ENCODE assay signal across 18 mouse cellular contexts in genomic region chr9:58036961-58037360, GRCm38 (mm10). TPM values are rescaled to one million over a fixed set of nuclear protein-coding genes. Genes with fewer than 3 reads are reported as not detected.
"Had no signal": no experiment of that assay in that cellular context is flagged by ENCODE, and none has a peak within 500 bp of the region (broad histone marks: within the 10 kb centered on the region; RNA-seq: fewer than 3 reads in every experiment).

No protein-coding gene starts in this region.

- H3K4me3 ChIP-seq: left cerebral cortex, adult 2 months; limb, embryonic 10.5 days; liver, embryonic 15.5 days; neural tube, embryonic 12.5 days; stomach, embryonic 15.5 days had no signal

- H3K4me1 ChIP-seq: liver, embryonic 15.5 days had no signal

- H3K4me2 ChIP-seq: liver, embryonic 11.5 days; liver, embryonic 15.5 days; neural tube, embryonic 12.5 days; stomach, embryonic 15.5 days had no signal

- H3K9ac ChIP-seq: liver, embryonic 15.5 days; neural tube, embryonic 12.5 days; stomach, embryonic 15.5 days had no signal

- H3K27ac ChIP-seq: limb, embryonic 10.5 days; liver, embryonic 15.5 days; neural tube, embryonic 12.5 days; stomach, embryonic 15.5 days had no signal

- DNase-seq: kidney, adult 8-10 months; kidney, postnatal 25 days; lung, adult 2 months; lung, postnatal 36 days; midbrain, embryonic 14.5 days; right cerebral cortex, postnatal 4 days; spleen, adult 18-20 months; thymus, postnatal 4 days had no signal

- ATAC-seq: lung, postnatal 0 days had no signal

- H3K36me3 ChIP-seq: limb, embryonic 10.5 days; liver, embryonic 15.5 days; neural tube, embryonic 12.5 days; stomach, embryonic 15.5 days had no signal

- H3K9me3 ChIP-seq: limb, embryonic 10.5 days; liver, embryonic 15.5 days; neural tube, embryonic 12.5 days; stomach, embryonic 15.5 days had no signal

RNA-seq across cellular contexts. Expression of gene Stra6, which starts 26.6 kb away (rescaled TPM):
- total RNA-seq: megakaryocyte progenitor cell, adult 5-6 weeks; monocyte, adult 5-6 weeks; neutrophil, adult 5-6 weeks had no signal

RNA-seq across cellular contexts. Expression of gene Cyp11a1, which starts 30.8 kb away (rescaled TPM):
- polyA plus RNA-seq: liver, embryonic 11.5 days; neural tube, embryonic 12.5 days had no signal
